Mouse (Mus musculus): Measurements from ENCODE around the gene Usp29.
"Not testable (repeated sequence)": the region's sequence is repeated elsewhere in the genome, so short reads cannot be mapped to it uniquely, and the experiment has no call there.

Gene Usp29

GRCm38 (mm10) chr7:6874448-6874847 is 144.1 kb downstream of the Usp29 start:
- peak in 1 of 2 experiments; percentile 60 for DNase-seq (ENCODE audit: low spot score in 2 of 2)

GRCm38 (mm10) chr7:6878202-6878601 is 147.8 kb downstream of the Usp29 start:
- DNase-seq (ENCODE audit: low spot score in 2 of 2) = no peak

GRCm38 (mm10) chr7:6878849-6879248 is 148.5 kb downstream of the Usp29 start:
- DNase-seq (ENCODE audit: low spot score in 2 of 2) = not testable (repeated sequence)

GRCm38 (mm10) chr7:6879512-6880164 is 149.3 kb downstream of the Usp29 start:
- no peak for DNase-seq (ENCODE audit: low spot score in 2 of 2)

- not testable (repeated sequence) for DNase-seq (ENCODE audit: low spot score in 2 of 2)
Measured at GRCm38 (mm10) chr7:6880918-6881317, 150.5 kb downstream of the Usp29 start.

- DNase-seq (ENCODE audit: low spot score in 2 of 2) = no peak
Measured at GRCm38 (mm10) chr7:6881473-6882046, 151.2 kb downstream of the Usp29 start.

- DNase-seq (ENCODE audit: low spot score in 2 of 2) = no peak
Measured at GRCm38 (mm10) chr7:6883376-6884147, 153.2 kb downstream of the Usp29 start.

- no peak for DNase-seq (ENCODE audit: low spot score in 2 of 2)
Measured at GRCm38 (mm10) chr7:6885416-6885815, 155.0 kb downstream of the Usp29 start.

GRCm38 (mm10) chr7:6886896-6887295 is 156.5 kb downstream of the Usp29 start:
- DNase-seq (ENCODE audit: low spot score in 2 of 2) = no peak

- no peak for DNase-seq (ENCODE audit: low spot score in 2 of 2)
Measured at GRCm38 (mm10) chr7:6889871-6890270, 159.5 kb downstream of the Usp29 start.

GRCm38 (mm10) chr7:6891206-6891605 is 160.8 kb downstream of the Usp29 start:
- no peak for DNase-seq (ENCODE audit: low spot score in 2 of 2)

GRCm38 (mm10) chr7:6897021-6897420 is 166.6 kb downstream of the Usp29 start:
- DNase-seq (ENCODE audit: low spot score in 2 of 2) = not testable (repeated sequence)

- no peak for DNase-seq (ENCODE audit: low spot score in 2 of 2)
Measured at GRCm38 (mm10) chr7:6900672-6901071, 170.3 kb downstream of the Usp29 start.

- DNase-seq (ENCODE audit: low spot score in 2 of 2) = no peak
Measured at GRCm38 (mm10) chr7:6903489-6903888, 173.1 kb downstream of the Usp29 start.

- DNase-seq (ENCODE audit: low spot score in 2 of 2) = no peak
Measured at GRCm38 (mm10) chr7:6910527-6910926, 180.1 kb downstream of the Usp29 start.

- DNase-seq (ENCODE audit: low spot score in 2 of 2) = no peak
Measured at GRCm38 (mm10) chr7:6911731-6912130, 181.4 kb downstream of the Usp29 start.

- no peak for DNase-seq (ENCODE audit: low spot score in 2 of 2)
Measured at GRCm38 (mm10) chr7:6913439-6914380, 183.3 kb downstream of the Usp29 start.

GRCm38 (mm10) chr7:6917126-6917525 is 186.7 kb downstream of the Usp29 start:
- DNase-seq (ENCODE audit: low spot score in 2 of 2) = no peak

- peak; percentile 77 to 80 for DNase-seq (ENCODE audit: low spot score in 2 of 2)
Measured at GRCm38 (mm10) chr7:6918267-6918666, 187.9 kb downstream of the Usp29 start.

- no peak for DNase-seq (ENCODE audit: low spot score in 2 of 2)
Measured at GRCm38 (mm10) chr7:6919131-6919870, 188.9 kb downstream of the Usp29 start.

- DNase-seq (ENCODE audit: low spot score in 2 of 2) = no peak
Measured at GRCm38 (mm10) chr7:6923515-6923914, 193.1 kb downstream of the Usp29 start.
